Mouse (Mus musculus): ENCODE data around the gene Dner.

Gene Dner

GRCm38 (mm10) chr1:84695517-84696411 lies at the start of gene Dner:
Gene Dner (minus strand): TSS chr1:84696221.
- peak; percentile 68 to 69 for DNase-seq

GRCm38 (mm10) chr1:84742156-84742555 lies 46.1 kb upstream of the Dner start:
- DNase-seq: no peak

GRCm38 (mm10) chr1:84740080-84740479 lies 44.1 kb upstream of the Dner start:
- no peak for DNase-seq

GRCm38 (mm10) chr1:84737097-84737496 lies 41.1 kb upstream of the Dner start:
- no peak for DNase-seq

GRCm38 (mm10) chr1:84733799-84734198 lies 37.8 kb upstream of the Dner start:
- DNase-seq: peak in 1 of 2 experiments; percentile 26

GRCm38 (mm10) chr1:84731763-84732162 lies 35.7 kb upstream of the Dner start:
- DNase-seq: no peak

- no peak for DNase-seq
Observed at GRCm38 (mm10) chr1:84722841-84723240, 26.8 kb upstream of the Dner start.

- no peak for DNase-seq
Observed at GRCm38 (mm10) chr1:84722371-84722770, 26.4 kb upstream of the Dner start.

- no peak for DNase-seq
Observed at GRCm38 (mm10) chr1:84721942-84722341, 25.9 kb upstream of the Dner start.

GRCm38 (mm10) chr1:84709810-84710785 lies 14.1 kb upstream of the Dner start:
- peak; percentile 45 to 59 for DNase-seq

GRCm38 (mm10) chr1:84709406-84709805 lies 13.4 kb upstream of the Dner start:
- DNase-seq: peak; percentile 43 to 44

- DNase-seq: no peak
Observed at GRCm38 (mm10) chr1:84700254-84700653, 4.2 kb upstream of the Dner start.

- peak; percentile 77 to 85 for DNase-seq
Observed at GRCm38 (mm10) chr1:84697136-84697535, 1.1 kb upstream of the Dner start.

- DNase-seq: peak; percentile 53 to 59
Observed at GRCm38 (mm10) chr1:84694688-84695474, 1.1 kb downstream of the Dner start.

GRCm38 (mm10) chr1:84677910-84678309 lies 18.1 kb downstream of the Dner start:
- DNase-seq: no peak

GRCm38 (mm10) chr1:84668100-84668846 lies 27.7 kb downstream of the Dner start:
- no peak for DNase-seq

GRCm38 (mm10) chr1:84667660-84668059 lies 28.4 kb downstream of the Dner start:
- DNase-seq: no peak

GRCm38 (mm10) chr1:84664377-84665118 lies 31.5 kb downstream of the Dner start:
- DNase-seq: no peak

- peak; percentile 19 to 26 for DNase-seq
Observed at GRCm38 (mm10) chr1:84646781-84647180, 49.2 kb downstream of the Dner start.

- DNase-seq: no peak
Observed at GRCm38 (mm10) chr1:84640463-84640862, 55.6 kb downstream of the Dner start.

- DNase-seq: no peak
Observed at GRCm38 (mm10) chr1:84636890-84637289, 59.1 kb downstream of the Dner start.

Measured in cerebellum, adult 18-20 months (tissue).